Mouse (Mus musculus) liver, postnatal 0 days (tissue): ENCODE measurements around the gene Gm44965.

Experiments
- CTCF ChIP-seq: sonication (generic); IDR thresholded peaks from 2 replicates; pipeline ENCODE4 v1.5.1; 2016; ENCODE audit warnings: antibody characterized with exemption, low read depth
- EP300 ChIP-seq: IDR thresholded peaks from 2 replicates; pipeline ENCODE4 v1.6.1; 2016; ENCODE audit warnings: antibody characterized with exemption, low read depth, mild to moderate bottlenecking

GRCm38 (mm10) chr6:48668022-48668421 lies 74.3 kb downstream of the Gm44965 start:
- TF ChIP-seq CTCF (no peak), EP300 (no peak)
